Mouse (Mus musculus) testis, adult 2 months (tissue): ENCODE results near the gene Kirrel3.

ENCODE experiments used
- CTCF ChIP-seq: fragments of 200-500 bp; IDR thresholded peaks from 2 replicates; pipeline ENCODE4 v1.5.1; 2012; ENCODE audit warnings: low read depth, mild to moderate bottlenecking, inconsistent platforms, low read length, moderate library complexity; ENCODE audit not compliant: control insufficient read depth, insufficient read depth, insufficient replicate concordance
- POLR2A ChIP-seq: fragments of 200-500 bp; IDR thresholded peaks from 2 replicates; pipeline ENCODE4 v1.6.1; 2012; ENCODE audit warnings: low read depth, mild to moderate bottlenecking, inconsistent platforms, low read length, moderate library complexity; ENCODE audit not compliant: control insufficient read depth

DNA sequence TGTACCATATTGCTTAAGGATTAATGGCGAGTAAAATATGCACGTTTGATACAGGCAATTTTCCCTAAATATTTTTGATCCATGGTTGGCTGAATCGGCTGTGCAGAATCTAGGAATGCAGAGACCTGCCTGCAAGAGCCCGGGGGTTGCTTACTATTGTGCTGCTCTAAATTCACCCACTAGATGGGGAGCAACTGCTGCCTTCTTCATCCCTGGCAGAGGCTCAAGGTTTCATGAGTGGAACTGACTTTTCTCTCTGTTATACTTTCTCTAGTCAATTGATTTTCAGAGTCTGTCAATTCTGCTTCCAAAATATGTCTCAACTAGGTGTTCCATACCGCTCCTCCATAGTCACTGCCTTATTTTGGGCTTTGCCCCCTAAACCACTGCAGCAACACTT, 545.1 kb downstream of the Kirrel3 start:
- TF ChIP-seq CTCF, result no peak
- TF ChIP-seq POLR2A, result no peak
